Mouse (Mus musculus) E14TG2a.4 (cell line): ENCODE measurements around the gene Pdcl2.

ENCODE experiments used
- CTCF ChIP-seq: conservative IDR thresholded peaks from 2 replicates; pipeline ENCODE4 v1.5.1; 2014; ENCODE audit warnings: low read length
- NANOG ChIP-seq: IDR thresholded peaks from 2 replicates; pipeline ENCODE4 v1.6.1; 2014; ENCODE audit warnings: borderline replicate concordance, low read length, mixed read lengths
- POU5F1 ChIP-seq: IDR thresholded peaks from 2 replicates; pipeline ENCODE4 v1.6.1; 2014; ENCODE audit warnings: low read length, borderline replicate concordance

- TF ChIP-seq CTCF = no peak
- TF ChIP-seq POU5F1 = no peak
- TF ChIP-seq NANOG = no peak
These were observed 38.4 kb upstream of the Pdcl2 start for GRCm38 (mm10) chr5:76369215-76369840.
